Mouse (Mus musculus) liver, adult 2 months (tissue): ENCODE measurements around the gene Kif5c. TPM values are rescaled to one million over a fixed set of nuclear protein-coding genes. Genes with fewer than 3 reads are reported as not detected.

ENCODE experiments used
- DNase-seq: peaks from one replicate; pipeline ENCODE4 v3.0.0-alpha.2; 2011; ENCODE audit warnings: low read depth, low spot score; ENCODE audit errors: extremely low read depth
- H3K27ac ChIP-seq: fragments of 200-500 bp; replicated peaks from 2 replicates; pipeline ENCODE4 v1.5.1; 2012; ENCODE audit warnings: low read depth, mild to moderate bottlenecking, control low read depth, inconsistent platforms, low read length; ENCODE audit not compliant: insufficient read depth
- H3K27me3 ChIP-seq: fragments of 200-500 bp; 2 replicates; pipeline ENCODE4 v1.6.1; 2012; ENCODE audit warnings: mild to moderate bottlenecking, moderate library complexity, low read length, inconsistent platforms; ENCODE audit not compliant: control insufficient read depth, insufficient read depth
- H3K36me3 ChIP-seq: fragments of 200-500 bp; 2 replicates; pipeline ENCODE4 v1.6.1; 2012; ENCODE audit warnings: low read length, inconsistent platforms; ENCODE audit not compliant: control insufficient read depth, insufficient read depth
- H3K4me1 ChIP-seq: fragments of 200-500 bp; 2 replicates; pipeline ENCODE4 v1.6.1; 2011; ENCODE audit warnings: low read length; ENCODE audit not compliant: control insufficient read depth, insufficient read depth
- H3K4me3 ChIP-seq: fragments of 200-500 bp; 2 replicates; pipeline ENCODE4 v1.5.1; 2011; ENCODE audit warnings: low read depth, mild to moderate bottlenecking, control low read depth, low read length, moderate library complexity; ENCODE audit not compliant: insufficient read depth
- H3K79me2 ChIP-seq: fragments of 200-500 bp; 2 replicates; pipeline ENCODE4 v1.6.1; 2012; ENCODE audit warnings: inconsistent platforms, mild to moderate bottlenecking, low read length, moderate library complexity; ENCODE audit not compliant: control insufficient read depth, insufficient read depth
- H3K9ac ChIP-seq: fragments of 200-500 bp; 2 replicates; pipeline ENCODE4 v1.6.1; 2012; ENCODE audit warnings: low read depth, mild to moderate bottlenecking, control low read depth, inconsistent platforms, low read length
- CTCF ChIP-seq: fragments of 200-500 bp; IDR thresholded peaks from 2 replicates; pipeline ENCODE4 v1.5.1; 2011; ENCODE audit warnings: low read depth, low read length, control low read depth
- POLR2A ChIP-seq: fragments of 200-500 bp; IDR thresholded peaks from 2 replicates; pipeline ENCODE4 v1.6.1; 2011; ENCODE audit warnings: low read length, control low read depth; ENCODE audit not compliant: insufficient read depth; ENCODE audit errors: extremely low read depth
- WGBS: fragments of 180-500 bp; shearing (Covaris S2); methylation state at CpG from one replicate; pipeline ENCODE4 v1.1.7; 2018; 5-methylcytosine and 5-hydroxymethylcytosine counted together
- polyA plus RNA-seq: library from polyadenylated mRNA; depleted of rRNA; stranded (reverse); fragments of >200 nt; gene quantifications from 2 replicates; pipeline ENCODE4 v1.2.3, GENCODE M21; 2012
- total RNA-seq: library from RNA; depleted of rRNA; stranded (reverse); fragments of >200 nt; gene quantifications from 2 replicates; pipeline ENCODE4 v1.2.3, GENCODE M21; 2014

The Kif5c gene
- total and polyA plus RNA-seq, 2 experiments, result under 0.01 TPM; not detected in 1

GRCm38 (mm10) chr2:49661348-49661747 is 42.2 kb downstream of the Kif5c start:
- no peak overlapping the region for H3K9ac ChIP-seq
- DNase-seq, result no peak
- no peaks in the 10 kb centered on the region for H3K79me2 ChIP-seq
- H3K36me3 ChIP-seq, result no peaks in the 10 kb centered on the region
- no peak overlapping the region for H3K4me3 ChIP-seq
- no peaks in the 10 kb centered on the region; the same call in 1 of the 2 replicates for H3K27me3 ChIP-seq
- H3K4me1 ChIP-seq, result no peaks in the 10 kb centered on the region
- TF ChIP-seq CTCF (no peak), POLR2A (no peak)
- no peak overlapping the region for H3K27ac ChIP-seq

- DNase-seq, result no peak
- 92% methylated on average over 3 of the region's 3 CpGs for WGBS
- no peak overlapping the region for H3K4me3 ChIP-seq
- H3K9ac ChIP-seq, result no peak overlapping the region
- H3K27me3 ChIP-seq, result no peaks in the 10 kb centered on the region; the same call in 1 of the 2 replicates
- no peaks in the 10 kb centered on the region for H3K79me2 ChIP-seq
- no peak overlapping the region for H3K27ac ChIP-seq
- no peaks in the 10 kb centered on the region for H3K36me3 ChIP-seq
- no peaks in the 10 kb centered on the region for H3K4me1 ChIP-seq
- TF ChIP-seq CTCF (no peak), POLR2A (no peak)
Observed at GRCm38 (mm10) chr2:49661872-49662271, 42.8 kb downstream of the Kif5c start.

GRCm38 (mm10) chr2:49671753-49672500 is 52.8 kb downstream of the Kif5c start:
- WGBS, result 84% methylated on average over 12 of the region's 12 CpGs
- Histone ChIP-seq H3K79me2 (no peaks in the 10 kb centered on the region), H3K9ac (no peak overlapping the region)

GRCm38 (mm10) chr2:49672501-49672874 is 53.4 kb downstream of the Kif5c start:
- Histone ChIP-seq H3K4me1 (no peaks in the 10 kb centered on the region), H3K9ac (no peak overlapping the region), H3K4me3 (no peak overlapping the region), H3K36me3 (no peaks in the 10 kb centered on the region), H3K27ac (no peak overlapping the region), H3K79me2 (no peaks in the 10 kb centered on the region), H3K27me3 (no peaks in the 10 kb centered on the region)
- 94% methylated on average over 7 of the region's 7 CpGs for WGBS
- no peak for DNase-seq
- TF ChIP-seq POLR2A (no peak), CTCF (no peak)

More at GRCm38 (mm10) chr2:49671753-49672500, 52.8 kb downstream of the Kif5c start:
- no peak for DNase-seq
- H3K4me3 ChIP-seq, result no peak overlapping the region
- TF ChIP-seq POLR2A (no peak), CTCF (no peak)
- no peaks in the 10 kb centered on the region for H3K36me3 ChIP-seq
- H3K27me3 ChIP-seq, result no peaks in the 10 kb centered on the region
- no peak overlapping the region for H3K27ac ChIP-seq
- H3K4me1 ChIP-seq, result no peaks in the 10 kb centered on the region

- H3K27ac ChIP-seq, result no peak overlapping the region
- H3K4me1 ChIP-seq, result no peaks in the 10 kb centered on the region
- no peaks in the 10 kb centered on the region for H3K27me3 ChIP-seq
- H3K36me3 ChIP-seq, result no peaks in the 10 kb centered on the region
- no peaks in the 10 kb centered on the region for H3K79me2 ChIP-seq
- 88% methylated on average over 12 of the region's 12 CpGs for WGBS
- no peak overlapping the region for H3K4me3 ChIP-seq
- no peak for DNase-seq
- TF ChIP-seq POLR2A, result no peak
- no peak for TF ChIP-seq CTCF
- H3K9ac ChIP-seq, result no peak overlapping the region
Observed at GRCm38 (mm10) chr2:49676020-49676419, 56.9 kb downstream of the Kif5c start.

GRCm38 (mm10) chr2:49678386-49678785 is 59.3 kb downstream of the Kif5c start:
- TF ChIP-seq POLR2A, result no peak
- TF ChIP-seq CTCF, result no peak
- H3K79me2 ChIP-seq, result no peaks in the 10 kb centered on the region
- no peak overlapping the region for H3K9ac ChIP-seq
- no peaks in the 10 kb centered on the region for H3K36me3 ChIP-seq
- DNase-seq, result no peak
- no peaks in the 10 kb centered on the region for H3K4me1 ChIP-seq
- 74% methylated on average over 7 of the region's 7 CpGs for WGBS
- no peak overlapping the region for H3K4me3 ChIP-seq
- H3K27me3 ChIP-seq, result no peaks in the 10 kb centered on the region
- no peak overlapping the region for H3K27ac ChIP-seq
